Mouse (Mus musculus) adrenal gland (tissue): ENCODE data around the gene Faxc.

Experiments
- intact Hi-C: fragments of 180-260 bp; cut with DNase I; formaldehyde crosslinking; loops from one replicate; pipeline ENCODE4 v1.15.1; 2025

Faxc gene

DNA sequence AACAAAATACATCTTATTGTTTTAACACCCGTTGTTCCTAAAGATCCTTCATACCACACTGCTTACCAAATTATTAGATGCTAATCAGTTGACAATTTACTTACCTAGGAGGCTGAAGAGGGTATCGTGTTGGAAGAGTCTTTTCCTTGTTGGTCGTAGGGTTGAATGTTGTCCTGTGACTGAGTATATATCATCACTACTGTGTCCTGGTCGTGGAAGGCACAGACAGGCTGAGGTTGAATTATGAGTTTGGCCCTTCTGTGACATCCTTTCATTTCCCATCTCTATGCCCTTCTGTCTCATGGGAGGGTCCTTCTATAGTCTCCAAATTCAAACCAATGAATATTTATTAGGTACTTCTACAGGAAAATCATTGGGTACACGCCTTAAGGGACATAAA, 87.3 kb downstream of the Faxc start:
- intact Hi-C loops, result no loop called here

DNA sequence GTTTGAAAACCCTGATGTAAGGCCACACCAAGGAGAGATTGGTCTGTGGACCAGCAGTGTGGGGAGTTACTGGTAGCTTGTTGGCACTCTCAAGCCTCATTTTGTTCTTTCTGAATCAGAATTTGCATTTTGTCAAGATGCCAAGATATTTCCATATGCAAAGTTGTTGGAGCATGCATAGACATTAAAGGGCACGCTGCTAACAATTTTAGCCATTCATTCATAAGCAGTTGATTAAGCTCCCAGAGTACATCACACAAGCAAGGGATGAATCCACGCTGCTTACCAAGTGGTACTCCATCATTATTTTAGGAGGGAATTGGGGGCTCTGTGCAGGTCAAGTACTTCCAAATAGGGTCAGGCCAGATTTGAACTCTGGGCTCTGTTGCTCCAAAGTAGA, 98.8 kb downstream of the Faxc start:
- intact Hi-C loops, result no loop called here
